Mouse (Mus musculus): ENCODE results near the gene Tex14. TPM values are rescaled to one million over a fixed set of nuclear protein-coding genes. Genes with fewer than 3 reads are reported as not detected.
"Not testable (repeated sequence)": the region's sequence is repeated elsewhere in the genome, so short reads cannot be mapped to it uniquely, and the experiment has no call there.

Gene Tex14
- polyA plus RNA-seq, 1 experiment from 2014 or later, result 1.3 TPM

GRCm38 (mm10) chr11:87468706-87469315 lies 63.9 kb downstream of the Tex14 start:
- Histone ChIP-seq H3K4me3 (no peak overlapping the region), H3K27me3 (no peaks in the 10 kb centered on the region), H3K9me3 (no peaks in the 10 kb centered on the region), H3K4me1 (peaks cover 16% of the 10 kb centered on the region), H3K4me2 (replicated peaks) (no peak overlapping the region), H3K27ac (no peak overlapping the region), H3K36me3 (no peaks in the 10 kb centered on the region), H3K9ac (no peak overlapping the region)
- ATAC-seq (ENCODE audit: low FRiP score, low read depth), result no peak
- WGBS, result 77% methylated on average over 9 of the region's 9 CpGs

- WGBS, result under 1% methylated on average over 29 of the region's 63 CpGs
- not testable (repeated sequence) for H3K27me3 ChIP-seq, H3K27ac ChIP-seq, H3K9me3 ChIP-seq, H3K36me3 ChIP-seq
- Histone ChIP-seq H3K4me2 (replicated peaks) (peak overlapping the region; percentile 66), H3K4me1 (peaks cover 16% of the 10 kb centered on the region), H3K4me3 (peak overlapping the region; percentile 44), H3K9ac (peak overlapping the region; percentile 55)
- peak; percentile 97 for ATAC-seq (ENCODE audit: low FRiP score, low read depth)
These were observed 66.2 kb downstream of the Tex14 start for GRCm38 (mm10) chr11:87470807-87471698.

DNA sequence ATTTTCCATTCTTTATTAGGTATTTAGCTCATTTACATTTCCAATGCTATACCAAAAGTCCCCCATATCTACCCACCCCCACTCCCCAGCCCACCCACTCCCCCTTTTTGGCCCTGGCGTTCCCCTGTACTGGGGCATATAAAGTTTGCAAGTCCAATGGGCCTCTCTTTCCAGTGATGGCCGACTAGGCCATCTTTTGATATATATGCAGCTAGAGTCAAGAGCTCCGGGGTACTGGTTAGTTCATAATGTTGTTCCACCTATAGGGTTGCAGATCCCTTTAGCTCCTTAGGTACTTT lies 66.8 kb downstream of the Tex14 start:
- H3K27ac ChIP-seq, result not testable (repeated sequence)

DNA sequence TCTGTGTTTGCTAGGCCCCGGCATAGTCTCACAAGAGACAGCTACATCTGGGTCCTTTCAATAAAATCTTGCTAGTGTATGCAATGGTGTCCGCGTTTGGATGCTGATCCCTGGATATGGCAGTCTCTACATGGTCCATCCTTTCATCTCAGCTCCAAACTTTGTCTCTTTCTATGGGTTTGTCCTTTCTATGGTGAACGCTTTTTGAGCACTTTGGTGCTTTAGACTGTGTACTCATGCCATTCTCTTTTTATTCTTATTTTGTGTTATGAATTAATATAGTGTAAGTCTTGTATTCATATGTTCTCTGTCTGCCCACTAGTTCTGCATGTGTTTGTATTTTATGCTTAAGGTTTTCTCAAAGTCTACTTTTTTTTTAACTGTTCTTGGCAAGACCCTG lies 67.2 kb downstream of the Tex14 start:
- not testable (repeated sequence) for H3K4me3 ChIP-seq; H3K27me3 ChIP-seq; H3K9ac ChIP-seq; H3K36me3 ChIP-seq; H3K4me2 ChIP-seq (replicated peaks); H3K27ac ChIP-seq; H3K9me3 ChIP-seq
- peaks cover 16% of the 10 kb centered on the region for H3K4me1 ChIP-seq
- 0 out of 2 replicates have a peak, but pooled peaks have one; percentile 3 for ATAC-seq (ENCODE audit: low FRiP score, low read depth)
- WGBS, result 22% methylated on average over 4 of the region's 4 CpGs

More for the DNA sequence above, 66.8 kb downstream of the Tex14 start:
- not testable (repeated sequence) for H3K4me2 ChIP-seq (replicated peaks); H3K27me3 ChIP-seq; H3K9ac ChIP-seq; H3K4me3 ChIP-seq; H3K36me3 ChIP-seq; H3K9me3 ChIP-seq
- whole genome bisulfite sequencing, result 11% methylated on average over 2 of the region's 3 CpGs
- ATAC-seq (ENCODE audit: low FRiP score, low read depth), result peak; percentile 62
- peaks cover 16% of the 10 kb centered on the region for H3K4me1 ChIP-seq

DNA sequence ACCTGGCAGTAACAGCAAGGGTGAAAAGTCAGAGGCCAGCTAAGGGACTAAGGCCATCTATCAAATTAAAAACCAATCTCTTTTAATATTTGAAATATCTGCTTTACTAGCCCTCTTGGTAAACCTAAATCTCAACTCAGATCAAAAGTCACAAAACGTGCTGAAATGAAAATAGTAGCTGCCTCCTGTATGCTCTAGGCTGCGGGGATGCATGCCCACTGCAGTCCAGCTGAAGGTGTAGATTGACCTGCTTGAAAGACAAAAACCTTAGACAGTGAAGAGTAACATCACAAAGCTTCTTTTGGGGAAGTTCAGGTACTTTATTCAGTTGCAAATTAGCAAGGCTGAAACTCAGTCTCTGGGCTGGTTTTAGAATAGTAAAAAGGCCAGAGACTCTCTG lies 74.3 kb downstream of the Tex14 start:
- not testable (repeated sequence) for H3K9ac ChIP-seq
- 70% methylated on average over 2 of the region's 2 CpGs for WGBS

GRCm38 (mm10) chr11:87483796-87484326 lies 79.0 kb downstream of the Tex14 start:
- Histone ChIP-seq H3K9me3 (no peaks in the 10 kb centered on the region), H3K36me3 (no peaks in the 10 kb centered on the region), H3K27me3 (no peaks in the 10 kb centered on the region), H3K27ac (no peak overlapping the region), H3K4me1 (no peaks in the 10 kb centered on the region), H3K4me2 (replicated peaks) (no peak overlapping the region), H3K9ac (no peak overlapping the region), H3K4me3 (no peak overlapping the region)
- ATAC-seq (ENCODE audit: low FRiP score, low read depth), result no peak
- WGBS, result 77% methylated on average over 3 of the region's 3 CpGs

More for the DNA sequence above, 74.3 kb downstream of the Tex14 start:
- H3K27me3 ChIP-seq; H3K36me3 ChIP-seq; H3K27ac ChIP-seq; H3K4me2 ChIP-seq (replicated peaks); H3K4me1 ChIP-seq; ATAC-seq (ENCODE audit: low FRiP score, low read depth); H3K9me3 ChIP-seq; H3K4me3 ChIP-seq: not testable (repeated sequence)

DNA sequence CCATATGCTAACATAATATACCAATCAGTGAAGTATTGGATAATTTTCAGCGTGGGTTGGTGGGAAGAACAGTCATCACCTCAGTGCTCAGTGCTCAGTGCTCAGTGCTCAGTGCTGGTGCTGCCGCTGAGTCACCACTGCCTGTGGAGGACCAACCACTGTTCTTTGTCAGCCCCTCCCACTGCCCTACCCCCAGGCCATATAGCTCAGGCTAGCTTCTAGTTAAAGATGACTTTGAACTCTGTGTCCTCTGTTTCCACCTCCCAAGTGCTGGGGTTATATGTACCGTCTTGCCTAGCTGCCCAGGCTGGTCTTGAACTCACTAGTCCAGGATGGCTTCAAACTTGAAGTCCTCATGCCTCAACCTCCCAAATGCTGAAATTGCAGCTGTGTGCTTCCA lies 84.1 kb downstream of the Tex14 start:
- Histone ChIP-seq H3K9ac (no peak overlapping the region), H3K4me2 (replicated peaks) (no peak overlapping the region), H3K4me1 (no peaks in the 10 kb centered on the region), H3K27ac (no peak overlapping the region), H3K27me3 (no peaks in the 10 kb centered on the region), H3K4me3 (no peak overlapping the region), H3K9me3 (no peaks in the 10 kb centered on the region), H3K36me3 (no peaks in the 10 kb centered on the region)
- WGBS, result 84% methylated on average over 3 of the region's 3 CpGs
- no peak for ATAC-seq (ENCODE audit: low FRiP score, low read depth)

DNA sequence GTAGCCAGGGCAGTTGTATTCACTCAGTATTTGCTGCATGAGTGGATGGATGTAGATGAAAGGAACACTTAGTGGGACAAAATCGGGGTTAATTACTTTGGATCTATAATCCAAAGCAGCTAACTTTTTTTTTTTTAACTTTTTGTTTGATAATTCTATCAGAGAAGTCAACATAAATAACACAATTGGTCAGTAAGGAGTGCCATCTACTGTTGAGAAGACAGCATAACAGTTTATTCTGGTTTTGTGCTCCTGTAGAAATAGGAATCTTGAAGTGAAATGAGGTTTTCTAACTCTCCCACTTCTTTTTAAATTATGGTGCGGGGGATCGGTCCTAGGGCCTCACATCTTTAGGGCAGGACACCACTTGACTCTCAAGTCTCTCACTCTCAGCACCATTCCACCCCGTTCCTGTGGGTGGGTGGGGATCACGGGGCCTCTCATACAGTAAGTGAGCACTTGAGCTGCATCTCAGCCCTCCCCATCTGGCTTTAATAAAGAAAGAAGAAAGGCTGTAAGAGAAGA lies 99.9 kb downstream of the Tex14 start:
- H3K4me3 ChIP-seq, result no peak overlapping the region
- no peak overlapping the region for H3K27ac ChIP-seq
- WGBS, result 34% methylated on average over 5 of the region's 5 CpGs
- ATAC-seq (ENCODE audit: low FRiP score, low read depth), result no peak
- H3K9me3 ChIP-seq, result no peaks in the 10 kb centered on the region
- H3K36me3 ChIP-seq, result no peaks in the 10 kb centered on the region
- H3K4me2 ChIP-seq (replicated peaks), result peak overlapping the region; percentile 38; the same call in 1 of the 2 replicates
- H3K27me3 ChIP-seq, result no peaks in the 10 kb centered on the region
- H3K9ac ChIP-seq, result peak overlapping the region; percentile 19; the same call in 1 of the 2 replicates
- H3K4me1 ChIP-seq, result no peaks in the 10 kb centered on the region; the same call in 1 of the 2 replicates

- Histone ChIP-seq H3K36me3 (no peaks in the 10 kb centered on the region), H3K9ac (no peak overlapping the region), H3K4me3 (no peak overlapping the region), H3K27me3 (no peaks in the 10 kb centered on the region), H3K9me3 (no peaks in the 10 kb centered on the region), H3K4me1 (no peaks in the 10 kb centered on the region; the same call in 1 of the 2 replicates), H3K27ac (no peak overlapping the region), H3K4me2 (replicated peaks) (no peak overlapping the region)
- ATAC-seq (ENCODE audit: low FRiP score, low read depth), result no peak
- 61% methylated on average over 3 of the region's 3 CpGs for WGBS
These were observed 101.6 kb downstream of the Tex14 start for GRCm38 (mm10) chr11:87506502-87506901.

DNA sequence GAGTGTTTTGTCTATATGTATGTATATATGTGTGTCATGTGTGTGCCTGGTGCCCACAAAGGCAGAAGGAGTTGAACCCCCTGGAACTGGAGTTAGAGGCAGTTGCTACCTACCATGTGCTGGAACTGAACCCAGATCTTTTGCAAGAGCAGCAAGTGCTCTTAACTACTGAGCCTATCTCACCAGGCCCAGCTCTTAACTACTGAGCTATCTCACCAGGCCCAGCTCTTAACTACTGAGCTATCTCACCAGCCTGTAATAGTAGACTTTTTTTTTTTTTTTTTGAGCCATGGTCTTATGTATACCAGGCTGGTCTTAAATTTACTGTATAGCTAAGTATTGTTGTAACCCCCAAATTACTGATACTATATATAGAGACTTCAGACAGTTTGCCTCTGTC lies 102.2 kb downstream of the Tex14 start:
- H3K9me3 ChIP-seq, result no peaks in the 10 kb centered on the region
- H3K36me3 ChIP-seq, result no peaks in the 10 kb centered on the region
- no peak overlapping the region for H3K27ac ChIP-seq
- no peak overlapping the region for H3K9ac ChIP-seq
- no peak overlapping the region for H3K4me2 ChIP-seq (replicated peaks)
- H3K4me1 ChIP-seq, result no peaks in the 10 kb centered on the region; the same call in 1 of the 2 replicates
- no peak for ATAC-seq (ENCODE audit: low FRiP score, low read depth)
- H3K27me3 ChIP-seq, result no peaks in the 10 kb centered on the region
- H3K4me3 ChIP-seq, result no peak overlapping the region

GRCm38 (mm10) chr11:87519260-87519659 lies 114.4 kb downstream of the Tex14 start:
- 6% methylated on average over 2 of the region's 2 CpGs for WGBS
- no peak overlapping the region for H3K4me2 ChIP-seq (replicated peaks)

DNA sequence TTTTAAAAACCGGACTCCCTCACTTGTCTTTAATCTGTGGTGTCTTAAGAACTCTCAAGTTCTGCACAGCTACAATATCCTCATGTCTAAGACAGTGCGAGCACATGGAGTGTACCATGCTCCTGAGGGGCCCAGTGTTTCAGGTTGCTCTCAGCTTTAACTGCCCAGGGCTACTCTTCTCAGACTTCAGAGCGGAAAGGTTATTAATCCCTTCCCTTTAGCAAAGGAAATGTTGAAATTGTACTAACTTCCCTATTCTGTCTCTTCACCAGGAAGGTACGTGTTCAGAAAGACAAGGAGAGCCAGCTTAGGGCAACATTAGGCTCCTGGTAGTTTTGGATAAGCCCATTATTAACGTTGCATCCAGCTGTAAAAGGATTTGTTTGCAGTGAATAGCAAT lies 118.6 kb downstream of the Tex14 start:
- WGBS, result 65% methylated on average over 5 of the region's 5 CpGs
- no peaks in the 10 kb centered on the region for H3K9me3 ChIP-seq
- no peak overlapping the region for H3K4me2 ChIP-seq (replicated peaks)
- no peak overlapping the region for H3K4me3 ChIP-seq
- H3K36me3 ChIP-seq, result no peaks in the 10 kb centered on the region
- no peaks in the 10 kb centered on the region for H3K27me3 ChIP-seq
- no peak overlapping the region for H3K9ac ChIP-seq
- no peak for ATAC-seq (ENCODE audit: low FRiP score, low read depth)
- 0 out of 2 replicates have a peak, but pooled peaks cover 5% of the 10 kb centered on the region for H3K4me1 ChIP-seq
- no peak overlapping the region for H3K27ac ChIP-seq

More at GRCm38 (mm10) chr11:87519260-87519659, 114.4 kb downstream of the Tex14 start:
- Histone ChIP-seq H3K27me3 (no peaks in the 10 kb centered on the region), H3K36me3 (no peaks in the 10 kb centered on the region), H3K4me1 (no peaks in the 10 kb centered on the region), H3K9me3 (no peaks in the 10 kb centered on the region), H3K9ac (no peak overlapping the region), H3K4me3 (no peak overlapping the region), H3K27ac (no peak overlapping the region)
- no peak for ATAC-seq (ENCODE audit: low FRiP score, low read depth)

Measured in limb, embryonic 13.5 days (tissue).